Mouse (Mus musculus) small intestine, adult 2 months (tissue): ENCODE results near the gene Arl15.

Source experiments
- CTCF ChIP-seq: fragments of 200-500 bp; IDR thresholded peaks from 2 replicates; pipeline ENCODE4 v1.5.1; 2012; ENCODE audit warnings: low read depth, mild to moderate bottlenecking, control low read depth, inconsistent platforms, low read length, moderate library complexity, mixed read lengths; ENCODE audit not compliant: insufficient replicate concordance, insufficient read length; ENCODE audit errors: extremely low read depth
- POLR2A ChIP-seq: fragments of 200-500 bp; IDR thresholded peaks from 2 replicates; pipeline ENCODE4 v1.6.1; 2012; ENCODE audit warnings: low read depth, mild to moderate bottlenecking, control low read depth, inconsistent platforms, low read length, moderate library complexity

DNA sequence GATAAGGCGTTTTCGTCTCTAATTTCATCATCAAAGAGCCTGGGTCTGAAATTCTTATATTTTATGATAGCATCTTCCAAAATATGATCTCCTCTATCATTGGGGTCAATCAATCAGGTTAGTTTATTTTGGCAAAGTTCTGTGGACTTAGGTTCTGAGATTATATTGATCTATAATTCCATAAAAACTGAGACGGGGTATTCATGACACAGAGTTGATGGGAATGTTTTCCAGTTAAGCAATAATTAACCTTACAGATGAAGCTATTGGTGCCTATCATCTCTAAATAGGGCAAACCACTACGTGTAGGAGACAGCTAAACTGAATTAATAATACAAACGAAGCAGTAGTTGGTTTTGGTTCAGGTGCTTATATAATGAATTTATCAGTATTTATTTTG, 292.5 kb downstream of the Arl15 start:
- no peak for TF ChIP-seq CTCF
- no peak for TF ChIP-seq POLR2A
